Mouse (Mus musculus) heart, adult 2 months (tissue): ENCODE measurements around the gene Ube4b. TPM values are rescaled to one million over a fixed set of nuclear protein-coding genes. Genes with fewer than 3 reads are reported as not detected.

Source experiments
- DNase-seq, 2 experiments: peaks; one replicate each; pipeline ENCODE4 v3.0.0; 2021
- H3K27ac ChIP-seq: fragments of 200-600 bp; 2 replicates; pipeline ENCODE4 v1.8.1; 2022
- H3K27me3 ChIP-seq: fragments of 200-500 bp; 2 replicates; pipeline ENCODE4 v1.6.1; 2012; ENCODE audit warnings: mild to moderate bottlenecking, low read length, inconsistent platforms, mixed read lengths; ENCODE audit not compliant: control insufficient read depth, insufficient read depth
- H3K36me3 ChIP-seq: fragments of 200-500 bp; 2 replicates; pipeline ENCODE4 v1.6.1; 2012; ENCODE audit warnings: low read length, inconsistent platforms; ENCODE audit not compliant: control insufficient read depth, insufficient read depth
- H3K4me1 ChIP-seq: fragments of 200-500 bp; 2 replicates; pipeline ENCODE4 v1.6.1; 2011; ENCODE audit warnings: low read length; ENCODE audit not compliant: control insufficient read depth, insufficient read depth
- H3K4me3 ChIP-seq: fragments of 200-600 bp; 2 replicates; pipeline ENCODE4 v1.8.1; 2022
- H3K79me2 ChIP-seq: fragments of 200-500 bp; replicated peaks from 2 replicates; pipeline ENCODE4 v1.6.1; 2012; ENCODE audit warnings: mild to moderate bottlenecking, inconsistent platforms, low read length, moderate library complexity, mixed read lengths; ENCODE audit not compliant: control insufficient read depth, insufficient read depth
- H3K9ac ChIP-seq: fragments of 200-500 bp; 2 replicates; pipeline ENCODE4 v1.6.1; 2012; ENCODE audit warnings: low read depth, mild to moderate bottlenecking, control low read depth, inconsistent platforms, low read length, mixed read lengths
- CTCF ChIP-seq: fragments of 200-600 bp; IDR thresholded peaks from 2 replicates; pipeline ENCODE4 v1.8.1; 2022; ENCODE audit warnings: antibody characterized with exemption, mild to moderate bottlenecking, moderate library complexity
- EP300 ChIP-seq: fragments of 200-500 bp; IDR thresholded peaks from 2 replicates; pipeline ENCODE4 v1.6.1; 2011; ENCODE audit warnings: low read depth, low read length, control low read depth; ENCODE audit not compliant: insufficient read depth
- POLR2A ChIP-seq: fragments of 200-500 bp; IDR thresholded peaks from 2 replicates; pipeline ENCODE4 v1.6.1; 2011; ENCODE audit warnings: mild to moderate bottlenecking, low read depth, low read length, control low read depth; ENCODE audit not compliant: insufficient read depth
- WGBS: fragments of 180-500 bp; shearing (Covaris S2); methylation state at CpG from one replicate; pipeline ENCODE4 v1.1.7; 2018; 5-methylcytosine and 5-hydroxymethylcytosine counted together
- intact Hi-C: fragments of 180-260 bp; cut with DNase I; formaldehyde crosslinking; loops from one replicate; pipeline ENCODE4 v1.15.1; 2025
- polyA plus RNA-seq: library from polyadenylated mRNA; depleted of rRNA; stranded (reverse); fragments of >200 nt; gene quantifications from 2 replicates; pipeline ENCODE4 v1.2.3, GENCODE M21; 2012
- total RNA-seq, 2 experiments: library from RNA; stranded (reverse); gene quantifications; 2 replicates each; pipeline ENCODE4 v1.2.3; 2021

The Ube4b gene
- total and polyA plus RNA-seq, 3 experiments: 39.6 to 41.6 (median 40.2) TPM

DNA sequence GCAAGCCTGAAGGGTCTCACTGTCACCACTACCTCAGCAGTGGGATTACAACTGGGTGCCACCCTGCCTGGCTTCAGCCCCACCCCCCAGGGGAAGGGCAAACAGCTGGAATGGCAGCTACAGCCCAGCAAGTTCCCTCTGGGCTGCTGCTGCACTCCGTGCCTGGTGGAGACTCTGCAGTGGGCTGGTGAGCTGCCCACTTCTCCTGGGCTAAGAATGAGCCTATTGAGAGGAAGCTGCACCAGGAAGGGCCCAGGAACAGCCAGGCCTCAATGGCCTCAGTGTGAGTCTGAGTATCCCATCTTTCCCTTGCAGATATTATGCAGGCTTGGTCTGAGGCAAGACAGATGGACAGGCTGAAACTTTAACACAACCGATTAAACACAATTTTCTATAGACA, 88.4 kb downstream of the Ube4b start:
- no peaks in the 10 kb centered on the region for H3K27me3 ChIP-seq
- DNase-seq: no peak
- peaks cover 4% of the 10 kb centered on the region for H3K4me1 ChIP-seq
- no peaks in the 10 kb centered on the region for H3K36me3 ChIP-seq
- no peak overlapping the region for H3K9ac ChIP-seq
- no peak overlapping the region for H3K27ac ChIP-seq
- intact Hi-C loops: no loop called here
- TF ChIP-seq CTCF (no peak), POLR2A (no peak), EP300 (no peak)
- 65% methylated on average over 2 of the region's 2 CpGs for WGBS
- no peak overlapping the region for H3K4me3 ChIP-seq
- H3K79me2 ChIP-seq: no peaks in the 10 kb centered on the region

- Histone ChIP-seq H3K9ac (no peak overlapping the region), H3K36me3 (no peaks in the 10 kb centered on the region), H3K4me1 (peaks cover 4% of the 10 kb centered on the region), H3K4me3 (no peak overlapping the region), H3K79me2 (no peaks in the 10 kb centered on the region), H3K27ac (peak overlapping the region; percentile 43; the same call in 1 of the 2 replicates), H3K27me3 (no peaks in the 10 kb centered on the region)
- TF ChIP-seq POLR2A (no peak), CTCF (no peak), EP300 (no peak)
- intact Hi-C loops: no loop called here
- DNase-seq: peak; percentile 45 to 67
- 21% methylated on average over 9 of the region's 9 CpGs for WGBS
Measured at GRCm38 (mm10) chr4:149337353-149337752, 89.2 kb downstream of the Ube4b start.

GRCm38 (mm10) chr4:149336302-149336701, 90.2 kb downstream of the Ube4b start:
- H3K4me1 ChIP-seq: peaks cover 4% of the 10 kb centered on the region
- intact Hi-C loops: no loop called here

GRCm38 (mm10) chr4:149334881-149335280, 91.7 kb downstream of the Ube4b start:
- no peak for DNase-seq
- whole genome bisulfite sequencing: 96% methylated on average over 11 of the region's 11 CpGs
- Histone ChIP-seq H3K9ac (no peak overlapping the region), H3K4me1 (peaks cover 4% of the 10 kb centered on the region), H3K27me3 (no peaks in the 10 kb centered on the region), H3K4me3 (no peak overlapping the region), H3K36me3 (no peaks in the 10 kb centered on the region), H3K27ac (no peak overlapping the region), H3K79me2 (no peaks in the 10 kb centered on the region)
- intact Hi-C loops: no loop called here
- TF ChIP-seq CTCF: no peak
- no peak for TF ChIP-seq EP300
- no peak for TF ChIP-seq POLR2A

More at GRCm38 (mm10) chr4:149336302-149336701, 90.2 kb downstream of the Ube4b start:
- Histone ChIP-seq H3K27ac (no peak overlapping the region), H3K27me3 (no peaks in the 10 kb centered on the region), H3K4me3 (no peak overlapping the region), H3K9ac (no peak overlapping the region), H3K79me2 (no peaks in the 10 kb centered on the region), H3K36me3 (no peaks in the 10 kb centered on the region)
- WGBS: 63% methylated on average over 7 of the region's 7 CpGs
- TF ChIP-seq EP300 (no peak), POLR2A (no peak), CTCF (no peak)
- DNase-seq: no peak

- H3K27me3 ChIP-seq: no peaks in the 10 kb centered on the region
- no peak overlapping the region for H3K27ac ChIP-seq
- TF ChIP-seq EP300 (no peak), POLR2A (no peak), CTCF (no peak)
- peaks cover 3% of the 10 kb centered on the region for H3K4me1 ChIP-seq
- WGBS: 91% methylated on average over 7 of the region's 7 CpGs
- intact Hi-C loops: no loop called here
- no peaks in the 10 kb centered on the region for H3K79me2 ChIP-seq
- no peak for DNase-seq
- no peak overlapping the region for H3K9ac ChIP-seq
- H3K4me3 ChIP-seq: no peak overlapping the region
- no peaks in the 10 kb centered on the region for H3K36me3 ChIP-seq
Measured at GRCm38 (mm10) chr4:149332726-149333125, 93.8 kb downstream of the Ube4b start.

DNA sequence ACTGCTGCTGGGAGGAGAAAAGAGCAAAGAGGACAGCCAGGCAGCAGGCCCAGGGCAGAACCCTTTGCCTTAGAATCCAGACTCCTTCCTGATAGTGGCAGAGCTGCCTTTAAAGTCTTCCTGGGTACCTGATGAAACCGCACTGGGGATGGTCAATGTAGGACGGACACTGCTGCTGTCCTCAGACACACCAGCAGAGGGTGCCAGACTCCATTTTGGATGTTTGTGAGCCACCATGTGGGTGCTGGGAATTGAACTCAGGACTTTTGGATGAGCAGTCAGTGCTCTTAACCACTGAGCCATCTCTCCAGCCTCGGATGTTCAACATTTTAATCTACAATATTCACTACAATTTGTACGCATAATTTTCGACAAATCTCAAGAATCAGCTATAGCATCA, 96.1 kb downstream of the Ube4b start:
- no peak overlapping the region for H3K9ac ChIP-seq
- WGBS: 97% methylated on average over 5 of the region's 5 CpGs
- no peak for DNase-seq
- no peak overlapping the region for H3K27ac ChIP-seq
- H3K27me3 ChIP-seq: no peaks in the 10 kb centered on the region
- TF ChIP-seq CTCF: peak; percentile 37
- TF ChIP-seq EP300: no peak
- intact Hi-C loops: no loop called here
- H3K4me1 ChIP-seq: peaks cover 3% of the 10 kb centered on the region; the same call in 1 of the 2 replicates
- H3K79me2 ChIP-seq: no peaks in the 10 kb centered on the region
- H3K36me3 ChIP-seq: no peaks in the 10 kb centered on the region
- no peak overlapping the region for H3K4me3 ChIP-seq
